Mouse (Mus musculus) intestine, embryonic 16.5 days (tissue): ENCODE data around the gene Hpn. TPM values are rescaled to one million over a fixed set of nuclear protein-coding genes. Genes with fewer than 3 reads are reported as not detected.

Experiments
- ATAC-seq: fragments of 200-750 bp; cut with Nextera tagmentation; 2 replicates; pipeline ENCODE4 v1.8.0; 2017; ENCODE audit warnings: moderate TSS enrichment, moderate library complexity
- H3K27ac ChIP-seq: fragments of 300-500 bp; sonication (generic); 2 replicates; pipeline ENCODE4 v1.5.1; 2014; ENCODE audit warnings: mild to moderate bottlenecking, low read length
- H3K27me3 ChIP-seq: fragments of 300-500 bp; sonication (generic); replicated peaks from 2 replicates; pipeline ENCODE4 v1.6.1; 2014; ENCODE audit warnings: low read length, control low read depth, mixed read lengths; ENCODE audit not compliant: control insufficient read depth, insufficient read depth
- H3K36me3 ChIP-seq: fragments of 300-500 bp; sonication (generic); 2 replicates; pipeline ENCODE4 v1.6.1; 2014; ENCODE audit warnings: low read length, control low read depth; ENCODE audit not compliant: control insufficient read depth, insufficient read depth
- H3K4me1 ChIP-seq: fragments of 300-500 bp; sonication (generic); 2 replicates; pipeline ENCODE4 v1.6.1; 2014; ENCODE audit warnings: low read length, control low read depth, mixed read lengths; ENCODE audit not compliant: control insufficient read depth, insufficient read depth
- H3K4me2 ChIP-seq: fragments of 300-500 bp; sonication (generic); 2 replicates; pipeline ENCODE4 v1.6.1; 2014; ENCODE audit warnings: low read depth, low read length, control low read depth
- H3K4me3 ChIP-seq: fragments of 300-500 bp; sonication (generic); 2 replicates; pipeline ENCODE4 v1.5.1; 2014; ENCODE audit warnings: mild to moderate bottlenecking, low read length
- H3K9ac ChIP-seq: fragments of 300-500 bp; sonication (generic); 2 replicates; pipeline ENCODE4 v1.6.1; 2014; ENCODE audit warnings: low read depth, low read length
- H3K9me3 ChIP-seq: fragments of 300-500 bp; sonication (generic); 2 replicates; pipeline ENCODE4 v1.6.1; 2016; ENCODE audit warnings: low read length, control low read depth; ENCODE audit not compliant: control insufficient read depth
- WGBS: fragments of 180-500 bp; shearing (Covaris S2); extraction: QIAGEN DNeasy Blood & Tissue Kit; methylation state at CpG from one replicate; pipeline ENCODE4 v1.1.7; 2014; 5-methylcytosine and 5-hydroxymethylcytosine counted together
- polyA plus RNA-seq: library from polyadenylated mRNA; unstranded; fragments of >200 nt; fragmentation: Nextera tagmentation; extraction: Ambion mirVana; gene quantifications from 2 replicates; pipeline ENCODE4 v1.2.1, GENCODE M21; 2015

Hpn gene
- polyA plus RNA-seq, 1 experiment from 2014 or later = 66.4 TPM

DNA sequence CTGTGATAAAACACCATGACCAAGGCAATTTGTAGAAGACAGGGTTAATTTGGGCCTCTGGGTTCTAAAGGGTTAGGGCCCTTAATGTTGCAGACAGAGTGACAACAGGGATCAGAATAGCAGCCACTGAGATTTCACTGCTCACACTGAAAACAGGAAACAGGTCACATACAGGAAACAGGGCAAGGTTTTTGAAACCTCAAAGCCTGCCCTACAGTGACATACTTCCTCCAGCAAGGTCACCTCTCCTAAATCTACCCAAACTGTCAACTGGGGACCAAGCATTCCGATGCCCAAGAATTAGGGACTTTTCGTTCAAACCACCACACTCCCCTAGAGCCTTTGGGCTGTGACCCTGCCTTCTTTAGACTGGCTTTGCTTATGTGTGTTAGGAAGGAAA is 25.4 kb downstream of the Hpn start:
- no peak overlapping the region for H3K4me3 ChIP-seq
- H3K27ac ChIP-seq = no peak overlapping the region
- H3K9me3 ChIP-seq = no peaks in the 10 kb centered on the region
- no peak overlapping the region for H3K4me2 ChIP-seq
- ATAC-seq = no peak
- no peaks in the 10 kb centered on the region for H3K4me1 ChIP-seq
- no peaks in the 10 kb centered on the region for H3K36me3 ChIP-seq
- H3K9ac ChIP-seq = no peak overlapping the region
- H3K27me3 ChIP-seq = no peaks in the 10 kb centered on the region
- WGBS = 79% methylated on average over 2 of the region's 2 CpGs

DNA sequence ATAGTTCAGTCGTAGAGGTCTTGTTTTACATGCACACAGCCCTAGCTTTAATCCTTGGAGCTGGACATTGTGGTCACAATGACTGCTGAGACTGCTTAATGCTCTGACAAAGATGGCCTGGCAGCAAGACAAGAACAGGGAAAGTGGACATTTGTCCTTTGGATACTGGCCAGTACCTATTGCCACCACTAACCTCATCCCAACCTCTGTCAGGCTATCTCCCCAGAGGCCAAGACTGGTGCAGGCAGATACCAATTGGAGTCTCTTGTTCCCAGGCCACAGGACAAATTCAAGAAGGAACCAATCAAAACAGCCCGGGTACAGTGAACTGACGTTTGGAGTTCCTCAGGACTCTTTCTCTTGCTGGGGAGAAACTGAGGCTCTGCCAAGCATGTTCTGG is 26.9 kb downstream of the Hpn start:
- no peaks in the 10 kb centered on the region for H3K27me3 ChIP-seq
- no peak overlapping the region for H3K4me3 ChIP-seq
- no peak overlapping the region for H3K9ac ChIP-seq
- H3K4me2 ChIP-seq = no peak overlapping the region
- ATAC-seq = no peak
- no peaks in the 10 kb centered on the region for H3K9me3 ChIP-seq
- WGBS = 76% methylated on average over 3 of the region's 3 CpGs
- H3K27ac ChIP-seq = no peak overlapping the region
- H3K36me3 ChIP-seq = no peaks in the 10 kb centered on the region
- no peaks in the 10 kb centered on the region for H3K4me1 ChIP-seq

DNA sequence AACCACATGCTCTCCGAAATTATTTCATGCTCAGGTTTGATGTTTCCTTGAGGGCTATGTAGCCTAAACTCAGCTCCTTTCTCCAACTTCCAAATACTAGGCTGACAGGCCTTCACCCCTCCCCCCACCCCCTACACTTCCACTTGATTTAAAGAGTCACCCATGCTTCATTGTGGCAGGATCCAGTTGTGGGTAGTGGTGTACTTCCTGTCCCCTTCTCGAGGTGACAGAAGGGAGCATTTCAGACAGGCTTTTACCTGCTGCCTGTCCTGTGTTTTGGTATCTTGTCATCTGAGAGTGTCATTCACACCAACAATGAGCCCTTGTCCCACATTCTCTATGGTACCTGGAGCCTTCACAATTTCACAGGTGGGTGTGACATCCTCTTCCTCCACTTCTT is 27.8 kb downstream of the Hpn start:
- Histone ChIP-seq H3K4me1 (0 out of 2 replicates have a peak, but pooled peaks cover 3% of the 10 kb centered on the region), H3K27me3 (no peaks in the 10 kb centered on the region), H3K36me3 (no peaks in the 10 kb centered on the region), H3K9ac (no peak overlapping the region), H3K9me3 (no peaks in the 10 kb centered on the region), H3K4me3 (no peak overlapping the region), H3K4me2 (no peak overlapping the region), H3K27ac (no peak overlapping the region)
- no peak for ATAC-seq
- 76% methylated on average over 2 of the region's 2 CpGs for WGBS

DNA sequence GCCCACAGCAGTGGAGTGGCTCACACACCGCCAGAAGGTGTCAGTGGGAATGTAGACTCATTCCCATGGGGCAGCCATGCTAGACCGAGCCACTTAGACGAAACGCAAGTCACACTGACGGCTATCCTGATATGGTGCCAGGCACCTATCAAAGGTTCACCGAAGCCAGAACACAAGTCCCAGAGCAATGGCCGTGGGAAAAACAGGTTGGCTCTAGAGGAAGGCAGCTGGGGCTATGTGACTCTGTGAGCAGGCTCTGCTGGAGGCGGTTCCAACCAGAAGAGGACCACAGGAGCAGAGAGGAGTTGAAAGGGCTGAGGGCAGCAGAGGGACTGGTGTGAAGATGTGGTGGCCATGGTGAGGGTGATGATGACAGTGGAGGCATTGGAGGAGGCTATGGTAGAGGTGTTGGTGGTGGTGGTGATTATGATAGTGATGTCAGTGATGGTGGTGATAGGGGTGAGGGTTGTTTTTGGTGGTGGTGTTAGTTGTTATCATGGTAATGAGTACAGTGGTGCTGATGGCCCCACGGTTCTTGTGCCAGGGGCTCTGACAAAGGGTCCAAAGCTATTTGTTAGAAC is 28.8 kb downstream of the Hpn start:
- 0 out of 2 replicates have a peak, but pooled peaks cover 3% of the 10 kb centered on the region for H3K4me1 ChIP-seq
- H3K4me2 ChIP-seq = no peak overlapping the region
- 87% methylated on average over 9 of the region's 9 CpGs for WGBS
- no peaks in the 10 kb centered on the region for H3K27me3 ChIP-seq
- H3K9me3 ChIP-seq = no peaks in the 10 kb centered on the region
- H3K9ac ChIP-seq = no peak overlapping the region
- H3K4me3 ChIP-seq = no peak overlapping the region
- no peak overlapping the region for H3K27ac ChIP-seq
- no peaks in the 10 kb centered on the region for H3K36me3 ChIP-seq
- no peak for ATAC-seq

DNA sequence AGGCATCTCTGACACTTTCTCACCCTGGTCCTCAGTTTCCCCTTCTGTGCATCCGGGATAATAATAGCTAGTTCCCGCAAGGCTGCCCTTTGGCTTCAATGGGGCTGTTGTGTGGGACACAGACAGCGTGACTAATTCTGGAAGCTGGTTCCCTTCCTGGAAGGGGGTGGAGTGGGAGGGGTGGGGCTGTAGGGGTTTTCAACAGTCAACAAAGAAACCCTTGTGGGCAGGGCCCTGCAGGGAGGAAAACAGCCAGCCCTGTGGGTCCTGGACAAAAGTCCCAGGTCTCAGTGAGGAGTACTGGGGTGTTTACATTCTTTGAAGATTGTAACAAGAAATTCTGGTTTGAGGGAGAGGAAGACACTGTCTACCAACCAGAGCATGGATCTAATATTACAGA is 29.9 kb downstream of the Hpn start:
- no peaks in the 10 kb centered on the region for H3K27me3 ChIP-seq
- 49% methylated on average over 3 of the region's 3 CpGs for WGBS
- H3K4me3 ChIP-seq = no peak overlapping the region
- no peak overlapping the region for H3K4me2 ChIP-seq
- H3K9me3 ChIP-seq = no peaks in the 10 kb centered on the region
- 0 out of 2 replicates have a peak, but pooled peaks cover 3% of the 10 kb centered on the region for H3K4me1 ChIP-seq
- no peak overlapping the region for H3K9ac ChIP-seq
- ATAC-seq = peak; percentile 54
- 0 out of 2 replicates have a peak overlapping the region, but pooled peaks have one; percentile 2 for H3K27ac ChIP-seq
- no peaks in the 10 kb centered on the region for H3K36me3 ChIP-seq

DNA sequence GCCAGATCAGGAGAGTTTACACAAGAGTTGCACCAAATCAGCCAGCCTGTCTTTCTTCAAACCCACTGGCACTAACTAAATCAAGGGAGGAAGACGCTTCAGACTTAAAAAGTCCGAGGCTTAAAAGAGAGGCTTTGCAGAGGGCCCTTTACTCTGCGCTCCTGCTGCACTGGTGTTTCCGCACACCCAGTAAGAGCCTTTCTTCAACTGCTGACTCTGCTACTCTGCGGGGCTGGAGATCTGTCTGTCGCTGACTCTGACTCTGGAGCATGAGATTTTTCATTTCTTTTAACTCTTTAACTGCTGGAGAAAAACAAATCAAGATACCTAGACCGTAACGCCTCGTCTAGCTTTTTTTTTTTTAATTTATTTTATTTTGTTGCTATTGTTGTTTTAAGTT is 30.9 kb downstream of the Hpn start:
- no peak overlapping the region for H3K4me3 ChIP-seq
- no peaks in the 10 kb centered on the region for H3K9me3 ChIP-seq
- no peaks in the 10 kb centered on the region for H3K36me3 ChIP-seq
- H3K27ac ChIP-seq = no peak overlapping the region; the same call in 1 of the 2 replicates
- no peak overlapping the region for H3K4me2 ChIP-seq
- whole genome bisulfite sequencing = 39% methylated on average over 9 of the region's 9 CpGs
- H3K9ac ChIP-seq = no peak overlapping the region
- no peaks in the 10 kb centered on the region for H3K27me3 ChIP-seq
- ATAC-seq = 0 out of 2 replicates have a peak, but pooled peaks have one; percentile 45
- H3K4me1 ChIP-seq = 0 out of 2 replicates have a peak, but pooled peaks cover 3% of the 10 kb centered on the region

DNA sequence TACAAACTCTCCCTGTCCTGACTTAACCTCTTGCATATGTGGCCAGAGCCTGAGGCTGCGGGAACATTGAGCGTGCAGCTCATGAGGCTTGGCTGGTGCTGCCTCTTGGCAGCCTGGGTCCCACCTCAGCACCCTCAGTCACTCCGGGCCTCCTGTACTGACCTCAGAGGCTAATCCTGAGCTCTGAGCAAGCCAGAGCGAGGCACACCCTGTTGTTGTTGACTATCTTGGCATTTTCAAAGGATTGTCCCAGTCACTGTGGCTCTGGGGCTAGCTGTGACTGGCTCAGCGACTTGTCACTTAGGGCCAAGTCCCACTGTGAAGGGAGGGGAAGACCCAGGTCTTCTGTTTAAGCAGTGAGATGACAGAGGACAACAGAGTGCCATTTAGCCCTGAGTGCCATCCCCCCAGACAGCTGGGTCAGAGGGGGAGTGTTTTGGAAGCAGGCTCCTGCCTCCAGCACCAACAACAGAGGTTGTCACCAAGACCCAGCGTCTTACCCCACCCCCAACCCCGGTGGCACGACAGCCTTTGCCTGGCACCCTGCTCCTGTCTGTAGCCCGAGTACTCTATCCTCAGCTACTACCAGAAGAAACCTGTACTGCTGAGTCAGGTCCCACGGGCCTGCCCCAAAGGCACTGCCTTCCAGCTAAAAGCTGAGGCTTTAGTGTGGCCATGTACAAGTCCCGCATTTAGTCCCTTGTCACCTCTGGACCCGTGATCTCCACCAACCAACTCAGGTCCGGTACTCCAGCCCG is 32.1 kb downstream of the Hpn start:
- Histone ChIP-seq H3K4me1 (0 out of 2 replicates have a peak, but pooled peaks cover 3% of the 10 kb centered on the region), H3K4me3 (no peak overlapping the region), H3K36me3 (no peaks in the 10 kb centered on the region), H3K4me2 (no peak overlapping the region), H3K27me3 (no peaks in the 10 kb centered on the region), H3K27ac (no peak overlapping the region; the same call in 1 of the 2 replicates), H3K9me3 (no peaks in the 10 kb centered on the region), H3K9ac (no peak overlapping the region)
- ATAC-seq = peak; percentile 21; the same call in 1 of the 2 replicates
- WGBS = 62% methylated on average over 14 of the region's 14 CpGs

DNA sequence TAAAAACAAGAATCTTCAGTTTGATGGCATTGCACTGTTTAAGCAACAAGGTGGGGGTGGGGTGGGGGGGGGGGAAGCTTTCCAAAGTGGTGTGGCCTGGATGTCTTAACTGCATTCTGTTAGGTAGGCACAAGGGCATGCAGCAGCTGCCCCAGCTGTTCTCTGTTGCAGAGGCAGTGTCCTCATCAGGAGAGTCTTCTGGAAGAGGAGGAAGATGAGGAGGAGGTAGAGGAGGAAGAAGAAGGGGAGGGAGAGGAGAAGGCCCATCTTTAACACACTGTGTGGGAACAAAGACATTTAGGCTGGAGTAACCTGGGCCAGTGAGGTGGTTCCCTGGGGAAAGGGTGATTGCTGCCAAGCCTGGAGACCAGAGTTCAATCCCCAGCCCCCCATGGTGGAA is 33.0 kb downstream of the Hpn start:
- no peak for ATAC-seq
- H3K9ac ChIP-seq = no peak overlapping the region

DNA sequence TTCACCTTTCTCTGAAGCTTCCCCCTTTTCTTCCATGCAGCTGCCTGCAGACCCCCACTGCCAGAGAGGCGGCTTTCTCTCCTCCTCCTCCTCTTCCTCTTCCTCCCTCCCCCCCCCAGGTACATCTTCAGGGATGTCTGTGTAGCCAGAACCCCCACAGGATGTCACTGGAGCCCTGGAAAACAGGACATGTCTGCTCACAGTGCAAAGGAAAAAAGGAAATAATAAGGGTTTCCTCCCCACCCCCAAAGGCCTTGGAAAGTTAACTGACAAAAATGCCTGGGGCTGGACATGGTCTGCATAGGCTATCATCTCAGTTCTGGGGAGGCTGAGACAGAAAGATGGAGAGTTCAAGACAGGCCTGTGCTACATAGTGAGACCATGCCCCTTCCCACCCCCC is 34.0 kb downstream of the Hpn start:
- H3K9ac ChIP-seq = no peak overlapping the region
- no peaks in the 10 kb centered on the region for H3K27me3 ChIP-seq
- H3K27ac ChIP-seq = no peak overlapping the region
- H3K4me2 ChIP-seq = no peak overlapping the region
- H3K9me3 ChIP-seq = no peaks in the 10 kb centered on the region
- no peaks in the 10 kb centered on the region for H3K36me3 ChIP-seq
- H3K4me1 ChIP-seq = peaks cover 8% of the 10 kb centered on the region; the same call in 1 of the 2 replicates
- H3K4me3 ChIP-seq = no peak overlapping the region
- ATAC-seq = no peak
- WGBS = 50% methylated on average over 1 of the region's 1 CpGs

More for the DNA sequence above, 33.0 kb downstream of the Hpn start:
- no peaks in the 10 kb centered on the region for H3K36me3 ChIP-seq
- H3K4me2 ChIP-seq = no peak overlapping the region
- no peak overlapping the region for H3K4me3 ChIP-seq
- 0 out of 2 replicates have a peak, but pooled peaks cover 3% of the 10 kb centered on the region for H3K4me1 ChIP-seq
- no peaks in the 10 kb centered on the region for H3K27me3 ChIP-seq
- no peaks in the 10 kb centered on the region for H3K9me3 ChIP-seq
- no peak overlapping the region for H3K27ac ChIP-seq
